Mouse (Mus musculus) heart, embryonic 15.5 days (tissue): Measurements from ENCODE around the gene Apom. TPM values are rescaled to one million over a fixed set of nuclear protein-coding genes. Genes with fewer than 3 reads are reported as not detected.
A peak's percentile ranks its signal among the peaks of the same experiment; 100 is the strongest.

Experiments used
- ATAC-seq: fragments of 200-750 bp; cut with Nextera tagmentation; replicated peaks from 2 replicates; pipeline ENCODE4 v1.8.0; 2017; ENCODE audit warnings: low read depth, moderate TSS enrichment; ENCODE audit not compliant: insufficient number of reproducible peaks, insufficient read depth, low FRiP score
- H3K27ac ChIP-seq: fragments of 300-500 bp; sonication (generic); 2 replicates; pipeline ENCODE4 v1.5.1; 2015; ENCODE audit warnings: mild to moderate bottlenecking, inconsistent platforms
- H3K27me3 ChIP-seq: fragments of 300-500 bp; sonication (generic); 2 replicates; pipeline ENCODE4 v1.6.1; 2015; ENCODE audit warnings: inconsistent platforms
- H3K36me3 ChIP-seq: fragments of 300-500 bp; sonication (generic); 2 replicates; pipeline ENCODE4 v1.6.1; 2015; ENCODE audit warnings: mild to moderate bottlenecking, inconsistent platforms
- H3K4me1 ChIP-seq: fragments of 300-500 bp; sonication (generic); replicated peaks from 2 replicates; pipeline ENCODE4 v1.6.1; 2015; ENCODE audit warnings: inconsistent platforms
- H3K4me2 ChIP-seq: fragments of 300-500 bp; sonication (generic); 2 replicates; pipeline ENCODE4 v1.6.1; 2015; ENCODE audit warnings: inconsistent platforms, mild to moderate bottlenecking, moderate library complexity
- H3K4me3 ChIP-seq: fragments of 300-500 bp; sonication (generic); 2 replicates; pipeline ENCODE4 v1.5.1; 2015; ENCODE audit warnings: mild to moderate bottlenecking, inconsistent platforms
- H3K9ac ChIP-seq: fragments of 300-500 bp; sonication (generic); 2 replicates; pipeline ENCODE4 v1.6.1; 2015; ENCODE audit warnings: mild to moderate bottlenecking, inconsistent platforms
- H3K9me3 ChIP-seq: fragments of 300-500 bp; sonication (generic); replicated peaks from 2 replicates; pipeline ENCODE4 v1.6.1; 2016; ENCODE audit warnings: inconsistent platforms
- WGBS: fragments of 180-500 bp; shearing (Covaris S2); methylation state at CpG from one replicate; pipeline ENCODE4 v1.1.7; 2015; ENCODE audit warnings: mixed read lengths; 5-methylcytosine and 5-hydroxymethylcytosine counted together
- polyA plus RNA-seq: library from polyadenylated mRNA; unstranded; fragments of >200 nt; fragmentation: Nextera tagmentation; extraction: Ambion mirVana; gene quantifications from 2 replicates; pipeline ENCODE4 v1.2.1, GENCODE M21; 2015

Gene Apom
- polyA plus RNA-seq, result 0.57 and 4.7 TPM in 2 replicates

- WGBS, result 79% methylated on average over 15 of the region's 15 CpGs
- H3K9me3 ChIP-seq, result no peaks in the 10 kb centered on the region
- no peak within 1 kb of the TSS for H3K4me3 ChIP-seq
- ATAC-seq, result no peak
- H3K4me1 ChIP-seq, result peaks cover 22% of the 10 kb centered on the region
- no peak within 1 kb of the TSS for H3K4me2 ChIP-seq
- H3K27ac ChIP-seq, result no peak within 1 kb of the TSS
- H3K36me3 ChIP-seq, result peaks cover 12% of the 10 kb centered on the region
- H3K9ac ChIP-seq, result no peak within 1 kb of the TSS
- H3K27me3 ChIP-seq, result no peaks in the 10 kb centered on the region
These were observed at the start of gene Apom for GRCm38 (mm10) chr17:35131500-35132173. TSS of gene Apom (minus strand) at chr17:35132050.

DNA sequence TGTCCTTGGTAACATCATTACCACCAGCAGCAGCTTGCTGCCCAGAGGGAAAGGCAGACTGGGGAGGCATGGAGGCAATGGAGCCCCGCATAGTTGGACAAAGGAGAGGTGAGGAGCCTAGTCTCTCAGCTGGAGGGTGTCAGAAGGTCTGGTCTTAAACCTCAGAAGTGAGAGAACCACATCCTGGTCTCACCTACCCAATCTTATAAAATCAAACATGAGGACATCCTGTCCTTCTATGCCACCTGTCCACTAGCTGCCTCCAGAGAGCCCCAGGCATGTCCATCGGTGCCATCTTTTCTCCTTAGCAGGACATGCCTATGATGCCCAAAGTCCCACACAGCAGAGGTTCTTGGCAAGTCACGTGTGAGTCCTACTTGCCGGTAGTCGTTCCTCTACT is 48.2 kb upstream of the Apom start:
- no peaks in the 10 kb centered on the region for H3K9me3 ChIP-seq
- no peaks in the 10 kb centered on the region for H3K4me1 ChIP-seq
- 78% methylated on average over 5 of the region's 5 CpGs for WGBS
- H3K27me3 ChIP-seq, result no peaks in the 10 kb centered on the region
- H3K4me3 ChIP-seq, result no peak overlapping the region
- no peak for ATAC-seq
- no peaks in the 10 kb centered on the region for H3K36me3 ChIP-seq
- H3K27ac ChIP-seq, result no peak overlapping the region
- no peak overlapping the region for H3K9ac ChIP-seq
- H3K4me2 ChIP-seq, result no peak overlapping the region

DNA sequence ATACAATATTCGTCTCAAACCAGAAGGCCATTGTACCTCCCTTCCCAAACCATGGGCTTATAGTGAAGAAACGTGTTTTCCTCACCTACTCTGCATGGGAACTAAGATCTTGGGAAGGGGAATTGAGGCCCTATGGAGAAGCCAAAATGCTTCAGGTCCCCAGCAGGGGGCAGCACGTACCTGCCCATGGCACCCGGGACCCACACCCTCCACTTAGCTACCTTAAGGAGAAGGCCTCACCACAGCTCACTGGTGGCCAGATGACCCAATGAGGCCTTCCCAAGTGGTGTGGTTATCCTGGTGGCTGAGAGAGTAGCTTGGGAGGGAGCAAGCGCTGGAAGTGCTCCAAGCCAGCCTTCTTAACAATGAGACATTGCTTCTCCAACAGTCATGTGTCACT is 46.7 kb upstream of the Apom start:
- no peaks in the 10 kb centered on the region for H3K9me3 ChIP-seq
- no peak overlapping the region for H3K27ac ChIP-seq
- H3K4me1 ChIP-seq, result no peaks in the 10 kb centered on the region
- no peaks in the 10 kb centered on the region for H3K36me3 ChIP-seq
- no peak overlapping the region for H3K4me3 ChIP-seq
- ATAC-seq, result 0 out of 2 replicates have a peak, but pooled peaks have one; percentile 39
- 7% methylated on average over 5 of the region's 5 CpGs for WGBS
- no peaks in the 10 kb centered on the region for H3K27me3 ChIP-seq
- no peak overlapping the region for H3K9ac ChIP-seq
- no peak overlapping the region for H3K4me2 ChIP-seq

DNA sequence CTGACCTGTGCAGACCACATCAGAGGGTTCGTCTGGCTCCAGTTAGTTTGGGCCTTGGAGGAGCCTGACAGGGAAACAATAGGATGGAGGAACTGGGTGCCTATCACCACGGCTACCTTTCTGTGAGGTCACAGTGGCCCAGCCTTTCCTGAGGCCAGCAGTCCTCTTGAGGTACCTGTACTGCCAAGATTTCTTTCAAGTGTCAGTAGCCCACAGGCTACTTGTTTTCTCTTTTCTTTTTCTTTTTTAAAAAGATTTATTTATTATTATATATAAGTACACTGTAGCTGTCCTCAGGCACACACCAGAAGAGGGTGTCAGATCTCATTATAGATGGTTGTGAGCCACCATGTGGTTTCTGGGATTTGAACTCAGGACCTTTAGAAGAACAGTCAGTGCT is 44.1 kb upstream of the Apom start, which contains the start of gene Aif1:
Gene Aif1 (minus strand): TSS at position 101 of the 400 bp plus-strand sequence.
- Histone ChIP-seq H3K4me3 (no peak within 1 kb of the TSS), H3K27me3 (no peaks in the 10 kb centered on the region), H3K9me3 (no peaks in the 10 kb centered on the region), H3K4me1 (0 out of 2 replicates have a peak, but pooled peaks cover 5% of the 10 kb centered on the region), H3K36me3 (no peaks in the 10 kb centered on the region), H3K4me2 (no peak within 1 kb of the TSS), H3K27ac (no peak within 1 kb of the TSS), H3K9ac (no peak within 1 kb of the TSS)
- 74% methylated on average over 2 of the region's 2 CpGs for WGBS
- no peak for ATAC-seq

GRCm38 (mm10) chr17:35175382-35175781 is 43.5 kb upstream of the Apom start:
- Histone ChIP-seq H3K36me3 (no peaks in the 10 kb centered on the region), H3K9me3 (no peaks in the 10 kb centered on the region), H3K9ac (no peak overlapping the region), H3K4me2 (no peak overlapping the region), H3K4me3 (no peak overlapping the region), H3K4me1 (0 out of 2 replicates have a peak, but pooled peaks cover 5% of the 10 kb centered on the region), H3K27ac (no peak overlapping the region), H3K27me3 (no peaks in the 10 kb centered on the region)
- WGBS, result 74% methylated on average over 6 of the region's 6 CpGs
- ATAC-seq, result no peak

- Histone ChIP-seq H3K4me3 (no peak overlapping the region), H3K4me2 (no peak overlapping the region), H3K36me3 (no peaks in the 10 kb centered on the region), H3K27ac (no peak overlapping the region), H3K27me3 (no peaks in the 10 kb centered on the region), H3K4me1 (0 out of 2 replicates have a peak, but pooled peaks cover 5% of the 10 kb centered on the region), H3K9ac (no peak overlapping the region), H3K9me3 (no peaks in the 10 kb centered on the region)
- WGBS, result 57% methylated on average over 8 of the region's 8 CpGs
- ATAC-seq, result no peak
These were observed 42.5 kb upstream of the Apom start for GRCm38 (mm10) chr17:35174201-35174977.

DNA sequence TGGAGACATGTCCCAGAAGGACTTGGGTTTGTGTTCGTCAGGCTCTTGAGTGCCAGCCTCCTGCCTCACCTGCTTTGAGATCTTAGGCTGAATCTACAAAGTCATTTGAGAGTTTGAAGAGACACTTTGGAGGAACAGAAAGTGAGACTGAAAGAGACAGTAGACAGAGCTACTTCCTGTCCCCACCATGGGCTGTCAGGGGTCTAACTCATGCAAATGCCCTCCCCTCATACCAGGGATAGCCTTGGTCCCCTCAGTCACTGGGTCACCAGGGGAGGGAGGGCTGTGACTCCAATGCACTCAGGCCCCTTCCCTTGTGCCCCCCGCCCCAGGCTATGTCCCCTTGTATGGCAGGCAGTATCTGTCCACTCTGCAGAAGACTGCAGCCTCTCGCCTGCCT is 41.5 kb upstream of the Apom start:
- Histone ChIP-seq H3K4me3 (no peak overlapping the region), H3K4me2 (no peak overlapping the region), H3K9me3 (no peaks in the 10 kb centered on the region), H3K27ac (peak overlapping the region; percentile 6; the same call in 1 of the 2 replicates), H3K4me1 (0 out of 2 replicates have a peak, but pooled peaks cover 5% of the 10 kb centered on the region), H3K27me3 (no peaks in the 10 kb centered on the region), H3K36me3 (no peaks in the 10 kb centered on the region), H3K9ac (no peak overlapping the region)
- WGBS, result 61% methylated on average over 3 of the region's 3 CpGs
- ATAC-seq, result no peak

DNA sequence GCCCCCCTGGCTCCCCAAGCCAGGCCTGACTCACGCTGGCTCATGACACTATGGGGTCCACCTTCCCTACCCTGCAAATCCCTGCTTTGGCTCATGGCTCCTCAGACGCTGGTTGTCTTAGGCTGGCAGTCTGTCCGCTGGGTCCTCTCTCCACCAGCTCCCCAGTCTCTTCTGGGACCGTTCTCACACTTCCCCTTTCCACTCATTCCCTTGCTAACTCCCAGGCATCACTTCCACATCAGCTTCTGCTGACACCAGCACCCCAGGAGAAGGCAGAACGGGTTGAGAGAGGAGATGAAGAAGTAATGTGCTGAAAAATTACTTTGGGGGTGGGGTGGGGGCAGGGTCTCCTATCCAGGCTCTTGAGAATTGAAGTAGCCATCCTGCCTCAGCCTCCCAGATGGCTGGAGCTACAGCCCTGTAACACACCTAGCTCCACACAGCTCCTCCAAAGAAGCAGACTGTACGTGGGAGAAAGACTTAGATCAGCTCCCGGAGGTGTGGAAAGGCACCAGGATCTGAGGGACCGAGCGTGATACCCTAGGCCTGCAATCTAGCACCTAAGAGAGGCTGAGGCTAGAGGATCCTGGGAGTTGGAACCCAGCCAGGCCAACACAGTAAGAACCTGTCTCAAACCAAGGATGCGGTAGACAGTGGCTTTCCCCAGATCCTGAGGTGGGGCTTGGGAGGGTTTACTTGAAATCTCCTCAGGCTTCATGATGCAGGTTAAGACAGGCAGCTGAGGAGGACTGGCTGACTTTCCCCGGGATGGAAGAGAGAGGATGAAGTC is 40.8 kb upstream of the Apom start:
- Histone ChIP-seq H3K9me3 (no peaks in the 10 kb centered on the region), H3K36me3 (no peaks in the 10 kb centered on the region), H3K4me3 (no peak overlapping the region), H3K27me3 (no peaks in the 10 kb centered on the region), H3K4me1 (0 out of 2 replicates have a peak, but pooled peaks cover 5% of the 10 kb centered on the region), H3K4me2 (no peak overlapping the region), H3K27ac (peak overlapping the region; percentile 6; the same call in 1 of the 2 replicates), H3K9ac (no peak overlapping the region)
- no peak for ATAC-seq
- 50% methylated on average over 11 of the region's 11 CpGs for WGBS

GRCm38 (mm10) chr17:35168541-35169207 is 36.8 kb upstream of the Apom start:
- 17% methylated on average over 4 of the region's 4 CpGs for WGBS
- Histone ChIP-seq H3K27ac (no peak overlapping the region), H3K9ac (no peak overlapping the region), H3K4me1 (peaks cover 16% of the 10 kb centered on the region), H3K4me2 (no peak overlapping the region), H3K36me3 (no peaks in the 10 kb centered on the region), H3K27me3 (no peaks in the 10 kb centered on the region), H3K4me3 (no peak overlapping the region), H3K9me3 (no peaks in the 10 kb centered on the region)
- no peak for ATAC-seq

- Histone ChIP-seq H3K36me3 (no peaks in the 10 kb centered on the region), H3K9ac (no peak overlapping the region), H3K4me2 (no peak overlapping the region), H3K27ac (no peak overlapping the region), H3K4me1 (peaks cover 21% of the 10 kb centered on the region), H3K9me3 (no peaks in the 10 kb centered on the region), H3K27me3 (no peaks in the 10 kb centered on the region), H3K4me3 (no peak overlapping the region)
- ATAC-seq, result no peak
- WGBS, result 81% methylated on average over 7 of the region's 7 CpGs
These were observed 35.9 kb upstream of the Apom start for GRCm38 (mm10) chr17:35167794-35168193.
